Mouse (Mus musculus) embryonic facial prominence, embryonic 15.5 days (tissue): Measurements from ENCODE around the gene Gtpbp3. TPM values are rescaled to one million over a fixed set of nuclear protein-coding genes. Genes with fewer than 3 reads are reported as not detected.

Source experiments
- ATAC-seq: fragments of 200-750 bp; cut with Nextera tagmentation; 2 replicates; pipeline ENCODE4 v1.8.0; 2017; ENCODE audit warnings: low read depth, moderate TSS enrichment; ENCODE audit not compliant: insufficient number of reproducible peaks, low FRiP score, low TSS enrichment
- H3K27ac ChIP-seq: fragments of 300-500 bp; sonication (generic); replicated peaks from 2 replicates; pipeline ENCODE4 v1.5.1; 2015; ENCODE audit warnings: mild to moderate bottlenecking, inconsistent platforms
- H3K27me3 ChIP-seq: fragments of 300-500 bp; sonication (generic); 2 replicates; pipeline ENCODE4 v1.6.1; 2015; ENCODE audit warnings: inconsistent platforms
- H3K36me3 ChIP-seq: fragments of 300-500 bp; sonication (generic); 2 replicates; pipeline ENCODE4 v1.6.1; 2015; ENCODE audit warnings: mild to moderate bottlenecking, inconsistent platforms
- H3K4me1 ChIP-seq: fragments of 300-500 bp; sonication (generic); 2 replicates; pipeline ENCODE4 v1.6.1; 2015; ENCODE audit warnings: inconsistent platforms
- H3K4me2 ChIP-seq: fragments of 300-500 bp; sonication (generic); replicated peaks from 2 replicates; pipeline ENCODE4 v1.6.1; 2015; ENCODE audit warnings: mild to moderate bottlenecking, inconsistent platforms
- H3K4me3 ChIP-seq: fragments of 300-500 bp; sonication (generic); replicated peaks from 2 replicates; pipeline ENCODE4 v1.5.1; 2015; ENCODE audit warnings: mild to moderate bottlenecking, inconsistent platforms
- H3K9ac ChIP-seq: fragments of 300-500 bp; sonication (generic); 2 replicates; pipeline ENCODE4 v1.6.1; 2015; ENCODE audit warnings: inconsistent platforms
- H3K9me3 ChIP-seq: fragments of 300-500 bp; sonication (generic); replicated peaks from 2 replicates; pipeline ENCODE4 v1.6.1; 2016; ENCODE audit warnings: inconsistent platforms
- WGBS: fragments of 180-500 bp; shearing (Covaris S2); methylation state at CpG from one replicate; pipeline ENCODE4 v1.1.7; 2015; 5-methylcytosine and 5-hydroxymethylcytosine counted together
- polyA plus RNA-seq: library from polyadenylated mRNA; unstranded; fragments of >200 nt; fragmentation: Nextera tagmentation; extraction: Ambion mirVana; gene quantifications from 2 replicates; pipeline ENCODE4 v1.2.1, GENCODE M21; 2015

The Gtpbp3 gene
- polyA plus RNA-seq, 1 experiment from 2014 or later, result 17.3 TPM

GRCm38 (mm10) chr8:71498816-71499690 is 11.2 kb downstream of the Gtpbp3 start:
- peaks cover 11% of the 10 kb centered on the region; the same call in 1 of the 2 replicates for H3K36me3 ChIP-seq
- H3K27ac ChIP-seq, result peak overlapping the region; percentile 48; the same call in 1 of the 2 replicates
- H3K27me3 ChIP-seq, result no peaks in the 10 kb centered on the region
- ATAC-seq, result no peak
- no peak overlapping the region for H3K9ac ChIP-seq
- H3K4me2 ChIP-seq, result no peak overlapping the region
- 30% methylated on average over 16 of the region's 16 CpGs for WGBS
- H3K4me3 ChIP-seq, result no peak overlapping the region
- H3K4me1 ChIP-seq, result peaks cover 39% of the 10 kb centered on the region
- H3K9me3 ChIP-seq, result no peaks in the 10 kb centered on the region

- no peak overlapping the region for H3K4me2 ChIP-seq
- no peak overlapping the region for H3K4me3 ChIP-seq
- H3K36me3 ChIP-seq, result no peaks in the 10 kb centered on the region
- H3K4me1 ChIP-seq, result peaks cover 14% of the 10 kb centered on the region
- no peak overlapping the region for H3K9ac ChIP-seq
- H3K9me3 ChIP-seq, result no peaks in the 10 kb centered on the region
- peaks cover 40% of the 10 kb centered on the region for H3K27me3 ChIP-seq
- H3K27ac ChIP-seq, result no peak overlapping the region
- ATAC-seq, result no peak
- 88% methylated on average over 4 of the region's 4 CpGs for WGBS
These were observed 16.4 kb downstream of the Gtpbp3 start for GRCm38 (mm10) chr8:71504349-71504748.

GRCm38 (mm10) chr8:71505326-71505725 is 17.4 kb downstream of the Gtpbp3 start:
- peaks cover 14% of the 10 kb centered on the region for H3K4me1 ChIP-seq
- H3K4me2 ChIP-seq, result no peak overlapping the region
- H3K9me3 ChIP-seq, result no peaks in the 10 kb centered on the region
- no peak overlapping the region for H3K27ac ChIP-seq
- no peak overlapping the region for H3K4me3 ChIP-seq
- H3K27me3 ChIP-seq, result peaks cover 49% of the 10 kb centered on the region
- no peak overlapping the region for H3K9ac ChIP-seq
- WGBS, result 95% methylated on average over 4 of the region's 4 CpGs
- ATAC-seq, result no peak
- no peaks in the 10 kb centered on the region for H3K36me3 ChIP-seq

GRCm38 (mm10) chr8:71505979-71506378 is 18.1 kb downstream of the Gtpbp3 start:
- ATAC-seq, result no peak
- H3K27me3 ChIP-seq, result peaks cover 52% of the 10 kb centered on the region

GRCm38 (mm10) chr8:71507589-71508104 is 19.7 kb downstream of the Gtpbp3 start:
- Histone ChIP-seq H3K36me3 (no peaks in the 10 kb centered on the region), H3K9me3 (no peaks in the 10 kb centered on the region), H3K4me3 (peak overlapping the region; percentile 46), H3K27ac (no peak overlapping the region), H3K4me2 (peak overlapping the region; percentile 75), H3K9ac (peak overlapping the region; percentile 21), H3K4me1 (peaks cover 14% of the 10 kb centered on the region), H3K27me3 (peaks cover 53% of the 10 kb centered on the region)
- ATAC-seq, result peak; percentile 70
- under 1% methylated on average over 61 of the region's 61 CpGs for WGBS

More at GRCm38 (mm10) chr8:71505979-71506378, 18.1 kb downstream of the Gtpbp3 start:
- Histone ChIP-seq H3K9me3 (no peaks in the 10 kb centered on the region), H3K27ac (no peak overlapping the region), H3K9ac (no peak overlapping the region), H3K4me2 (no peak overlapping the region), H3K4me3 (no peak overlapping the region), H3K4me1 (peaks cover 14% of the 10 kb centered on the region), H3K36me3 (no peaks in the 10 kb centered on the region)
- 79% methylated on average over 4 of the region's 4 CpGs for WGBS

GRCm38 (mm10) chr8:71509316-71509715 is 21.4 kb downstream of the Gtpbp3 start:
- peaks cover 53% of the 10 kb centered on the region for H3K27me3 ChIP-seq
- H3K9me3 ChIP-seq, result no peaks in the 10 kb centered on the region
- WGBS, result 41% methylated on average over 2 of the region's 2 CpGs
- no peak overlapping the region for H3K27ac ChIP-seq
- ATAC-seq, result no peak
- H3K9ac ChIP-seq, result no peak overlapping the region
- H3K36me3 ChIP-seq, result no peaks in the 10 kb centered on the region
- no peak overlapping the region for H3K4me3 ChIP-seq
- peaks cover 14% of the 10 kb centered on the region for H3K4me1 ChIP-seq
- H3K4me2 ChIP-seq, result no peak overlapping the region

- 60% methylated on average over 14 of the region's 14 CpGs for WGBS
- no peak for ATAC-seq
- H3K9ac ChIP-seq, result no peak within 1 kb of the TSS
These were observed 23.7 kb downstream of the Gtpbp3 start, which contains the start of gene Plvap for GRCm38 (mm10) chr8:71511644-71512043. TSS of gene Plvap (minus strand) at chr8:71511752.

GRCm38 (mm10) chr8:71513018-71513754 is 25.3 kb downstream of the Gtpbp3 start:
- Histone ChIP-seq H3K4me2 (no peak overlapping the region), H3K27ac (no peak overlapping the region), H3K27me3 (peaks cover 23% of the 10 kb centered on the region), H3K4me3 (no peak overlapping the region), H3K4me1 (peaks cover 3% of the 10 kb centered on the region), H3K9me3 (no peaks in the 10 kb centered on the region), H3K9ac (no peak overlapping the region), H3K36me3 (no peaks in the 10 kb centered on the region)
- ATAC-seq, result peak; percentile 31; the same call in 1 of the 2 replicates
- WGBS, result 65% methylated on average over 15 of the region's 15 CpGs

More at GRCm38 (mm10) chr8:71511644-71512043, 23.7 kb downstream of the Gtpbp3 start, which contains the start of gene Plvap:
- no peak within 1 kb of the TSS for H3K27ac ChIP-seq
- H3K27me3 ChIP-seq, result peaks cover 38% of the 10 kb centered on the region
- peaks cover 14% of the 10 kb centered on the region for H3K4me1 ChIP-seq
- no peak within 1 kb of the TSS for H3K4me2 ChIP-seq
- no peaks in the 10 kb centered on the region for H3K36me3 ChIP-seq
- no peaks in the 10 kb centered on the region for H3K9me3 ChIP-seq
- H3K4me3 ChIP-seq, result 0 out of 2 replicates have a peak within 1 kb of the TSS, but pooled peaks have one; percentile 8

GRCm38 (mm10) chr8:71515043-71515442 is 27.1 kb downstream of the Gtpbp3 start:
- H3K9ac ChIP-seq, result no peak overlapping the region
- H3K36me3 ChIP-seq, result no peaks in the 10 kb centered on the region
- WGBS, result 67% methylated on average over 5 of the region's 5 CpGs
- no peak overlapping the region for H3K4me2 ChIP-seq
- ATAC-seq, result no peak
- no peak overlapping the region for H3K27ac ChIP-seq
- no peaks in the 10 kb centered on the region for H3K4me1 ChIP-seq
- H3K4me3 ChIP-seq, result no peak overlapping the region
- H3K9me3 ChIP-seq, result no peaks in the 10 kb centered on the region
- H3K27me3 ChIP-seq, result peaks cover 7% of the 10 kb centered on the region; the same call in 1 of the 2 replicates

- Histone ChIP-seq H3K9me3 (no peaks in the 10 kb centered on the region), H3K27me3 (peaks cover 5% of the 10 kb centered on the region; the same call in 1 of the 2 replicates), H3K9ac (no peak overlapping the region), H3K27ac (no peak overlapping the region), H3K4me2 (no peak overlapping the region), H3K36me3 (no peaks in the 10 kb centered on the region), H3K4me1 (peaks cover 7% of the 10 kb centered on the region; the same call in 1 of the 2 replicates), H3K4me3 (no peak overlapping the region)
- ATAC-seq, result no peak
- 4% methylated on average over 6 of the region's 6 CpGs for WGBS
These were observed 28.9 kb downstream of the Gtpbp3 start for GRCm38 (mm10) chr8:71516786-71517185.
